Mouse (Mus musculus) forebrain, postnatal 0 days (tissue): ENCODE measurements around the gene Slc9a6. TPM values are rescaled to one million over a fixed set of nuclear protein-coding genes. Genes with fewer than 3 reads are reported as not detected.

ENCODE experiments used
- ATAC-seq: fragments of 200-750 bp; cut with Nextera tagmentation; 2 replicates; pipeline ENCODE4 v1.8.0; 2017; ENCODE audit warnings: mild to moderate bottlenecking, moderate library complexity
- DNase-seq: peaks from one replicate; pipeline ENCODE4 v3.0.0-alpha.2; 2015
- H3K27ac ChIP-seq: fragments of 300-500 bp; sonication (generic); 2 replicates; pipeline ENCODE4 v1.5.1; 2014; ENCODE audit warnings: low read depth, mild to moderate bottlenecking, antibody characterized with exemption, low read length, moderate library complexity, mixed read lengths
- H3K27me3 ChIP-seq: fragments of 300-500 bp; sonication (generic); 2 replicates; pipeline ENCODE4 v1.6.1; 2014; ENCODE audit warnings: mild to moderate bottlenecking, low read length, mixed read lengths; ENCODE audit not compliant: insufficient read depth
- H3K36me3 ChIP-seq: fragments of 300-500 bp; sonication (generic); 2 replicates; pipeline ENCODE4 v1.6.1; 2014; ENCODE audit warnings: mild to moderate bottlenecking, moderate library complexity; ENCODE audit not compliant: insufficient read depth
- H3K4me1 ChIP-seq: fragments of 300-500 bp; sonication (generic); 2 replicates; pipeline ENCODE4 v1.6.1; 2014; ENCODE audit warnings: antibody characterized with exemption; ENCODE audit not compliant: insufficient read depth
- H3K4me2 ChIP-seq: fragments of 300-500 bp; sonication (generic); 2 replicates; pipeline ENCODE4 v1.6.1; 2014; ENCODE audit warnings: low read depth, mild to moderate bottlenecking, moderate library complexity
- H3K4me3 ChIP-seq: fragments of 300-500 bp; sonication (generic); 2 replicates; pipeline ENCODE4 v1.5.1; 2014; ENCODE audit warnings: low read depth, low read length, mixed read lengths
- H3K9ac ChIP-seq: fragments of 300-500 bp; sonication (generic); 2 replicates; pipeline ENCODE4 v1.6.1; 2014; ENCODE audit warnings: mild to moderate bottlenecking
- H3K9me3 ChIP-seq: fragments of 300-500 bp; sonication (generic); 2 replicates; pipeline ENCODE4 v1.6.1; 2016; ENCODE audit warnings: low read length
- CTCF ChIP-seq: sonication (generic); IDR thresholded peaks from 2 replicates; pipeline ENCODE4 v1.5.1; 2016; ENCODE audit warnings: antibody characterized with exemption, control low read depth, low read depth
- WGBS: fragments of 180-500 bp; shearing (Covaris S2); extraction: QIAGEN DNeasy Blood & Tissue Kit; methylation state at CpG from one replicate; pipeline ENCODE4 v1.1.7; 2014; 5-methylcytosine and 5-hydroxymethylcytosine counted together
- polyA plus RNA-seq: library from polyadenylated mRNA; unstranded; fragments of >200 nt; fragmentation: Nextera tagmentation; extraction: Ambion mirVana; gene quantifications from 2 replicates; pipeline ENCODE4 v1.2.1, GENCODE M21; 2015
- total RNA-seq: library from RNA; depleted of rRNA; stranded (reverse); fragments of >200 nt; gene quantifications from 2 replicates; pipeline ENCODE4 v1.2.3, GENCODE M21; 2014; rRNA removed

Slc9a6 gene
- total RNA-seq (76.4 and 98.7 TPM in 2 replicates), polyA plus RNA-seq (35.1 and 52.5 TPM in 2 replicates)

DNA sequence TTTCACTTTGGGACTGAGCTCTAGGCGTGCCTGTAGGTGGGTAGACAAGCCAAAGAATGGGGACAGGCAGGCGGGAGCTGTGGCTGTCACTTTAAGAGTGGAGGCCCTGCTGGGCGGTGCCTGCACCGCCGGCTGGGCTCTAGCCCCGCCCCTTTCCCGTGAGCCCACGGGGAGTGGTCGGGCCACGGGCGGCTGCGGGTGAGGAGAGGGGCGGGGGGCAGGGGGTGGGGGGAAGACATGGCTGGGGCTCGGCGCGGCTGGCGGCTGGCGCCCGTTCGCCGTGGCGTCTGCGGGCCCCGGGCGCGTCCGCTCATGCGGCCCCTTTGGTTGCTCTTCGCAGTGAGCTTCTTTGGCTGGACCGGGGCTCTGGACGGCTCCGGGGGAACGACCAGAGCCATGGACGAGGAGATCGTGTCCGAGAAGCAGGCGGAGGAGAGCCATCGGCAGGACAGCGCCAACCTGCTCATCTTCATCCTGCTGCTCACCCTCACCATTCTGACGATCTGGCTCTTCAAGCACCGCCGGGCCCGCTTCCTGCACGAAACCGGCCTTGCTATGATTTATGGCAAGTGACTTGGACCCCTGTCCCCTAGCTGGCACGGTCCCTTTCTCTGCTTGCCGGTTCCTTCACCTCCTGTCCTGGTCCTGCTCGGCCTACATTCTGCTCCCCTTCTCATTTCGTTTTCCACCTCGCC, at the start of gene Slc9a6:
Gene Slc9a6, plus strand, starts transcription at position 135 of the 695 bp plus-strand sequence.
- DNase-seq, result peak; percentile 86
- no peak for TF ChIP-seq CTCF
- H3K4me2 ChIP-seq, result peak within 1 kb of the TSS; percentile 49
- no peaks in the 10 kb centered on the region for H3K4me1 ChIP-seq
- peak; percentile 98 for ATAC-seq
- no peaks in the 10 kb centered on the region for H3K27me3 ChIP-seq
- 27% methylated on average over 50 of the region's 50 CpGs for WGBS
- H3K4me3 ChIP-seq, result peak within 1 kb of the TSS; percentile 52
- no peaks in the 10 kb centered on the region for H3K36me3 ChIP-seq
- H3K9ac ChIP-seq, result peak within 1 kb of the TSS; percentile 66
- no peaks in the 10 kb centered on the region for H3K9me3 ChIP-seq
- H3K27ac ChIP-seq, result peak within 1 kb of the TSS; percentile 75

DNA sequence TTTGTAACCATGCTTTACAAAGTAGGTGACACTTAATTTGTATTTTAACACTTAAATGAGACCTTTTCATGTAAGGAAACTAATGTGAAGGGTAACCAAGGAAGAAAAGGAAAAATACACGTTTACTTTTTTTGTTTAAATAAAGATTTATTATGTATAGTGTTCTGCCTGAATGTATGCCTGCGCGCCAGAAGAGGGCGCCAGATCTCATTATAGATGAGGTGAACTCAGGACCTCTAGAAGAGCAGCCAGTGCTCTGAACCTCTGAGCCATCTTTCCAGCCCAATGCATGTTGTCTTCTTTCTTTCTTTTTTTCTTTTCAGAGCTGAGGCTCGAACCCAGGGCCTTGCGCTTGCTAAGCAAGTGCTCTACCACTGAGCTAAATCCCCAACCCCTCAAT, 37.1 kb upstream of the Slc9a6 start:
- H3K9ac ChIP-seq, result no peak overlapping the region
- WGBS, result 27% methylated on average over 6 of the region's 6 CpGs
- H3K9me3 ChIP-seq, result no peaks in the 10 kb centered on the region
- no peak overlapping the region for H3K4me2 ChIP-seq
- no peaks in the 10 kb centered on the region for H3K4me1 ChIP-seq
- ATAC-seq (no peak), DNase-seq (no peak)
- no peak overlapping the region for H3K27ac ChIP-seq
- H3K4me3 ChIP-seq, result no peak overlapping the region
- no peaks in the 10 kb centered on the region for H3K36me3 ChIP-seq
- H3K27me3 ChIP-seq, result no peaks in the 10 kb centered on the region
- TF ChIP-seq CTCF, result 0 out of 2 replicates have a peak, but pooled peaks have one; percentile 26

- 55% methylated on average over 2 of the region's 2 CpGs for WGBS
- ATAC-seq (peak; percentile 89), DNase-seq (peak; percentile 32)
- Histone ChIP-seq H3K27ac (no peak overlapping the region), H3K27me3 (no peaks in the 10 kb centered on the region), H3K4me3 (no peak overlapping the region), H3K4me2 (no peak overlapping the region), H3K9ac (no peak overlapping the region), H3K36me3 (no peaks in the 10 kb centered on the region), H3K4me1 (no peaks in the 10 kb centered on the region), H3K9me3 (no peaks in the 10 kb centered on the region)
- TF ChIP-seq CTCF, result no peak
Observed at GRCm38 (mm10) chrX:56578200-56578599, 31.4 kb upstream of the Slc9a6 start.

DNA sequence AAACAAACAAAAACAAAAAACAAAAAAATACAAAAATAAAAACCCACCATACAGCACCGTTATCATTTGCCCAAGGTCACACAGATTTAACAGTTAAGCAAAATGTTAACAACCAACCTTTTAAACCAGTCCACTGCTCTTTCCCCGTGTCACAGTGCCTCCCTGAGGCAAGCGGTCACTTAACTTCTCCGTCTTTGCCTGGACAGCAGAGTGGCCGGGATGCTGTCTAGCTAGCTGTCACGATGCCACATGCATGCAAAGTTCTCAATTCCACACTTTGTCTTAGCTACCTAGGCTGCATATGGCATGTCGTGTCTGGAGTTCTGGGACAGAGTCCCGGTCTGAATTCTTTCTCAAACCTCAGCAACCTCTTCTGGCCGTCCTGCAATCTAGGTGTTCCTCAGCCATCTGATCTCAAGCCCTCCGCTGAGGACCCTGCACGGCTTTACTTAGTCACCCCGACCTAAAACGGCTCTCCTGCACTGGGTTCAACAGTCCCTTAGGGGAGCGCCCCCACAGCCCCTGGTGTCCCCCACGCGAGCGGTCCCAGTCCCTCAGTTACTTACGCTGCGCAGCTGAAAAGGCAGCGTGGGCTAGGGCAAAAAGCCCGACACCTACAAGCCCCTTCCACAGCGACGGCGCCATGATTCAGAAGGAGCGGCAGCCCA, 12.2 kb upstream of the Slc9a6 start:
- peak overlapping the region; percentile 71 for H3K9ac ChIP-seq
- H3K4me3 ChIP-seq, result peak overlapping the region; percentile 63
- no peaks in the 10 kb centered on the region for H3K4me1 ChIP-seq
- peak overlapping the region; percentile 79 for H3K27ac ChIP-seq
- peak; percentile 52 for ATAC-seq
- H3K4me2 ChIP-seq, result peak overlapping the region; percentile 58
- DNase-seq, result no peak
- 28% methylated on average over 25 of the region's 25 CpGs for WGBS
- 0 out of 2 replicates have a peak, but pooled peaks have one; percentile 1 for TF ChIP-seq CTCF
- H3K9me3 ChIP-seq, result no peaks in the 10 kb centered on the region
- no peaks in the 10 kb centered on the region for H3K36me3 ChIP-seq
- H3K27me3 ChIP-seq, result no peaks in the 10 kb centered on the region

- Histone ChIP-seq H3K36me3 (no peaks in the 10 kb centered on the region), H3K27me3 (no peaks in the 10 kb centered on the region), H3K4me1 (no peaks in the 10 kb centered on the region), H3K4me3 (peak within 1 kb of the TSS; percentile 63), H3K4me2 (peak within 1 kb of the TSS; percentile 58), H3K27ac (peak within 1 kb of the TSS; percentile 79), H3K9ac (peak within 1 kb of the TSS; percentile 71), H3K9me3 (no peaks in the 10 kb centered on the region)
- DNase-seq (peak; percentile 94), ATAC-seq (peak; percentile 98)
- 27% methylated on average over 44 of the region's 44 CpGs for WGBS
- TF ChIP-seq CTCF, result 0 out of 2 replicates have a peak, but pooled peaks have one; percentile 0
Observed at GRCm38 (mm10) chrX:56597887-56598640, 11.5 kb upstream of the Slc9a6 start, which contains the start of gene Mmgt1. Gene Mmgt1, minus strand, starts transcription at chrX:56598069.

- Histone ChIP-seq H3K9ac (no peak overlapping the region), H3K27me3 (no peaks in the 10 kb centered on the region), H3K4me1 (no peaks in the 10 kb centered on the region), H3K4me2 (no peak overlapping the region), H3K27ac (no peak overlapping the region), H3K36me3 (no peaks in the 10 kb centered on the region), H3K9me3 (no peaks in the 10 kb centered on the region), H3K4me3 (no peak overlapping the region)
- DNase-seq, result no peak
- WGBS, result 74% methylated on average over 2 of the region's 2 CpGs
- no peak for TF ChIP-seq CTCF
- ATAC-seq, result no peak
Observed at GRCm38 (mm10) chrX:56606536-56606935, 3.0 kb upstream of the Slc9a6 start.
